Mouse (Mus musculus) limb, embryonic 12.5 days (tissue): ENCODE data around the gene Ldhb. TPM values are rescaled to one million over a fixed set of nuclear protein-coding genes. Genes with fewer than 3 reads are reported as not detected.

ENCODE experiments used
- ATAC-seq: fragments of 200-750 bp; cut with Nextera tagmentation; 2 replicates; pipeline ENCODE4 v1.8.0; 2017; ENCODE audit warnings: low read depth, moderate TSS enrichment; ENCODE audit not compliant: insufficient number of reproducible peaks, insufficient read depth, low FRiP score, low TSS enrichment
- H3K27ac ChIP-seq: fragments of 300-500 bp; sonication (generic); 2 replicates; pipeline ENCODE4 v1.5.1; 2016; ENCODE audit warnings: mild to moderate bottlenecking, moderate library complexity
- H3K27me3 ChIP-seq: fragments of 300-500 bp; sonication (generic); 2 replicates; pipeline ENCODE4 v1.6.1; 2016; ENCODE audit warnings: mild to moderate bottlenecking, moderate library complexity
- H3K36me3 ChIP-seq: fragments of 300-500 bp; sonication (generic); 2 replicates; pipeline ENCODE4 v1.6.1; 2016; ENCODE audit warnings: mild to moderate bottlenecking, moderate library complexity
- H3K4me1 ChIP-seq: fragments of 300-500 bp; sonication (generic); replicated peaks from 2 replicates; pipeline ENCODE4 v1.6.1; 2016
- H3K4me2 ChIP-seq: fragments of 300-500 bp; sonication (generic); 2 replicates; pipeline ENCODE4 v1.6.1; 2016; ENCODE audit warnings: mild to moderate bottlenecking, moderate library complexity
- H3K4me3 ChIP-seq: fragments of 300-500 bp; sonication (generic); replicated peaks from 2 replicates; pipeline ENCODE4 v1.5.1; 2016; ENCODE audit warnings: mild to moderate bottlenecking
- H3K9ac ChIP-seq: fragments of 300-500 bp; sonication (generic); replicated peaks from 2 replicates; pipeline ENCODE4 v1.6.1; 2016; ENCODE audit warnings: mild to moderate bottlenecking, moderate library complexity
- H3K9me3 ChIP-seq: fragments of 300-500 bp; sonication (generic); 2 replicates; pipeline ENCODE4 v1.6.1; 2016; ENCODE audit warnings: mild to moderate bottlenecking, moderate library complexity
- WGBS: fragments of 180-500 bp; shearing (Covaris S2); methylation state at CpG from one replicate; pipeline ENCODE4 v1.1.7; 2016; 5-methylcytosine and 5-hydroxymethylcytosine counted together
- polyA plus RNA-seq: library from polyadenylated mRNA; unstranded; fragments of >200 nt; fragmentation: Nextera tagmentation; extraction: Ambion mirVana; gene quantifications from 2 replicates; pipeline ENCODE4 v1.2.1, GENCODE M21; 2016

Gene Ldhb
- polyA plus RNA-seq, 1 experiment from 2014 or later = 480 TPM

DNA sequence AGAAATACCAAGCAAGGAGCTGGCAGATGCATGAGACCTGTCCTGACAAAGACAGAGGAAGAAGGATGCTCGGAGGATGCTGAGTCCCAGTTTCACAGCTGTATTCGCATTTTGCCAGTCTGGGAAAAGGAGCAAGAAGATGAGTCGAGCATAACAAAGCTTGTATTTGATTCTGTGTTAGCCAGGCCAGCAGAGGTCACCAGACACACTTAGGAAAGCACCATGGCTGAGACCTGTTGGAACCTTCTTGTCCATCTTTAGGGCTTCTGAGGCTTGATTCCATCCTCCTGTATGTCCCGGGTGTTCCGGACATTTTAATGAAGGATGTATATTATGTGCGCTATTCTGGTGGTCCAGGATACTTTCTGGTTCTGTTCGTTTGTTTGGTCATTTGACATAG lies 30.5 kb downstream of the Ldhb start:
- WGBS = 83% methylated on average over 7 of the region's 7 CpGs
- no peak overlapping the region for H3K27ac ChIP-seq
- no peaks in the 10 kb centered on the region for H3K4me1 ChIP-seq
- no peak overlapping the region for H3K4me2 ChIP-seq
- H3K4me3 ChIP-seq = no peak overlapping the region
- H3K9me3 ChIP-seq = no peaks in the 10 kb centered on the region
- H3K36me3 ChIP-seq = no peaks in the 10 kb centered on the region
- ATAC-seq = no peak
- no peak overlapping the region for H3K9ac ChIP-seq
- H3K27me3 ChIP-seq = no peaks in the 10 kb centered on the region

DNA sequence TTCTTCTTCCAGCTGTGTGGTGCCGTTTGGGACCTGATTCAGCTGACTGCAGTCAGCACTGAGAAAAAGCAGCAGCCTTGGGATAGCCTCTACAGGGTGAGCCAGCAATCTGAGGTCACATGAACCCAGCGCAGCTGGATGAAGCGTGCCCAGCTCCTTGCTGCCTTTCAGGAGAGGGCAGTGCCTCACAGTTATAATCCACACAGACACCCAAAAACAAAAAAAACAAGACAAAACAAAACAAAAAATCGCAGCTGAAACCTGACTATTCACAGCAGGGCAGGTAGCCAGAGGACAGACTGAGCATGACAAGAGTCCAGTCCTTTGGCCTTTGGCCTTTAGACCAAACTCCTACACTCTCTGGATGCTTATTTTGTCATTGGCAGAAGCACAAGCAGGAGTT lies 35.0 kb downstream of the Ldhb start, which contains the start of gene Gys2:
TSS of gene Gys2 (minus strand) at position 309 of the 403 bp plus-strand sequence.
- no peak within 1 kb of the TSS for H3K9ac ChIP-seq
- H3K4me2 ChIP-seq = no peak within 1 kb of the TSS
- WGBS = 66% methylated on average over 4 of the region's 4 CpGs
- H3K4me1 ChIP-seq = no peaks in the 10 kb centered on the region; the same call in 1 of the 2 replicates
- ATAC-seq = no peak
- no peak within 1 kb of the TSS for H3K4me3 ChIP-seq
- H3K27ac ChIP-seq = no peak within 1 kb of the TSS
- H3K36me3 ChIP-seq = no peaks in the 10 kb centered on the region
- no peaks in the 10 kb centered on the region for H3K27me3 ChIP-seq
- H3K9me3 ChIP-seq = no peaks in the 10 kb centered on the region

DNA sequence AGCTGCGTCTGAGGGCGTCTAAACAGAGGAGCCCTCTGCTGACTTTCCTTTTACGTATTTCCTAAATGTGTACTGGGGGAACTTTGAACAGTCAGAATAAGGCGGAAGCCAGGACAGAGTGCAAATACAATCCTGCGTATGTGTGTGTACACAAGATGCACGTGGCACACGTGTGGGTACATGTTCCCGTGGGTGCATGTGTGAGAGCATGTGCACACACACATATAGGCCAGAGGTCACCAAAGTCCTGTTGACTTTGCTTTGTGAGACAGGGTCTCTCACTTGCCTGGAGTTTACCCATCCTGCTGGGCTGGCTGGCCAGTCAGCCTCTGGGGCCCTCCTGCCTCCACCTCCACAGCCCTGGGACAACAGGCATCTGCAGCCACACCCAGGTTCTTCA lies 36.6 kb downstream of the Ldhb start:
- WGBS = 84% methylated on average over 8 of the region's 8 CpGs
- Histone ChIP-seq H3K4me2 (no peak overlapping the region), H3K4me3 (no peak overlapping the region), H3K9ac (no peak overlapping the region), H3K27me3 (no peaks in the 10 kb centered on the region), H3K9me3 (no peaks in the 10 kb centered on the region), H3K36me3 (no peaks in the 10 kb centered on the region), H3K27ac (no peak overlapping the region), H3K4me1 (peaks cover 3% of the 10 kb centered on the region; the same call in 1 of the 2 replicates)
- ATAC-seq = no peak

DNA sequence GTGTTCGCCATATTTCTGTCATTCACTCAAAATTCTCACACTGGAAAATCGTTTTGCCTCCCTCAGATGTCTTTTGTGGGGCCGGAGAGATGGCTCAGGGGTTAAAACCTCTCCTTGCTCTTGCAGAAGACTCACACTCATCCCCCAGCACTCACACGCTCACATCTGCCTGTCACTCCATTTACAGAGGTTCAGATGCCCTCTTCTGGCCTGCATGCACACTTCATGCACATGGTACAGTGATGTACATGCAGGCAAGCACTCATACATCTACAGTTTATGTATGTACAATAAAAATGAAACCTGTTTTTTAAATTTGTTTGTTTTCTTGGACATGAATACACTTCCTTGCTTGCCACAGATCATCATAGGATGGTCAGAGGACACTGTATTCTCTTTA lies 38.2 kb downstream of the Ldhb start:
- H3K27me3 ChIP-seq = no peaks in the 10 kb centered on the region
- no peaks in the 10 kb centered on the region for H3K36me3 ChIP-seq
- H3K9ac ChIP-seq = no peak overlapping the region
- no peaks in the 10 kb centered on the region for H3K9me3 ChIP-seq
- no peak overlapping the region for H3K4me2 ChIP-seq
- ATAC-seq = no peak
- H3K27ac ChIP-seq = no peak overlapping the region
- no peak overlapping the region for H3K4me3 ChIP-seq
- peaks cover 3% of the 10 kb centered on the region; the same call in 1 of the 2 replicates for H3K4me1 ChIP-seq
- 61% methylated on average over 4 of the region's 4 CpGs for WGBS

DNA sequence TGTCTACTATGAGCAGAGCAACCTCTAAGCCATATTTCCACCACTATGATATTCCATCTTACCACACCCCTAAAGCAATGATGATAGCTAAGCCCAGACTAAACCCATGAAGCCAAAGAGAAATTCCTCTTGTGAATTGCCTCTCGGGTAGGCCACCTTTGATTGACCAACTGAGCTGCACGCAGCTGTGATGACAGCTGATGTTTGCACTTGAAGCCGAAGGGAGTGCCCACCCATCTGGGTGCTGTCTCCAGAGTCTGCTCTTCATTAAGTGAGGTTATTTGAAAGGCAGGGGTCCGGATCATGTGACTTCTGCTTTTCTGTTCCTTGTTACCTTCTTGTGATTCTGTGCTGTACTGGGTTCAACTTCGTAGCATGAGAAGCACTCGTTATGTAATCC lies 45.6 kb downstream of the Ldhb start:
- no peak overlapping the region for H3K27ac ChIP-seq
- no peak overlapping the region for H3K9ac ChIP-seq
- no peaks in the 10 kb centered on the region for H3K9me3 ChIP-seq
- no peak for ATAC-seq
- H3K4me2 ChIP-seq = no peak overlapping the region
- H3K4me3 ChIP-seq = no peak overlapping the region
- H3K4me1 ChIP-seq = peaks cover under 1% of the 10 kb centered on the region; the same call in 1 of the 2 replicates
- no peaks in the 10 kb centered on the region; the same call in 1 of the 2 replicates for H3K27me3 ChIP-seq
- H3K36me3 ChIP-seq = no peaks in the 10 kb centered on the region
- WGBS = 60% methylated on average over 6 of the region's 6 CpGs

DNA sequence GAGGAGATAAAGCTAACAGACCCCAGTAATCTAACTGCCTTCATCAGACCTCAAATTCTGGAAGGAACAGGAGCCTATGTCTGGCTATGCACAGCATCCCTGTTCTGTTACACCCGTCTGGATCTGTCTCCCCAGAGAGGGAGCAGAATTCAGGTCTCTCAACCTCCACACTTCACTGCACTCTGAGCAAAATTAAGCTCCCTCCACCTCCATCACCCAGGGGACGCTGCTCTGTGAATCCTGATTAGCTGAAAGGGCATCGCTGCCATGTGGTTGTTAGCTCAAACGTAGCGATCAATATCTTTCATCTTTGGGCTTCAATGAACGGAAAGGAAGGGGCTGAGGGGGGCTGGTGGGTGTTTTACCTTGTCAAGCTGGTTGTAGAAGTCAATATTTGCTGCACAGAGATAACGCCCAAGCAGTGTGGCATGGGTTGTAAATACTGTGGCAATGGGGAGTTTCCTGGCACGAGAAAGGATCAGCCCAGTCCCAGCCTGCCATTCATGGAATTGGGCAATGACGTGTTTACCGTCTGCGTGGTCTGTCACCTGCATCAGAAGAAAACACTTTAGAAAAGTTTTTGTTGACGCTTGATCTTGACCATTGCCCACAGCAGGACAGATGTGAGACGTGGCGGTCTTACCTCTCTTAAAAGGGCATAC lies 48.6 kb downstream of the Ldhb start:
- no peak for ATAC-seq

DNA sequence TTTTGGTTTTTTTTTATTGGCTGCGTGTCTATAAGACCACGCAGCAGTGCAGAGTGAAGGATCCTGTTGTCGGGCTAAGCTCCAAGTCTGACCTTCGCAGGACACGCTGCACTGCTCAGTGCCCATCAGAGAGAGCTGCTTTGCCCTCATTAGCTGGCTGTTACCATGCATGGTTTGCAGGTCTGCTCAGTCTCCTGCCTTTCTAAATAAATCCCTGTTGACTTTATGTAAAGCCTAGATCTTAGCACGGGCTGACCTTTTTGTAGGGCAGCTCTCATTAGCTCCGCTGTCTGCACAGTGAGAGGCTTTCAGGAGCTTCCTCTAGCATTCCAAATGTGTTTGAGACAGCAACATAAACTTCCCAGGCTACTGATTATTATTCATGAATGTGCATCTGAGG lies 49.7 kb downstream of the Ldhb start:
- no peaks in the 10 kb centered on the region; the same call in 1 of the 2 replicates for H3K9me3 ChIP-seq
- ATAC-seq = 0 out of 2 replicates have a peak, but pooled peaks have one; percentile 24
- H3K4me3 ChIP-seq = no peak overlapping the region
- H3K36me3 ChIP-seq = no peaks in the 10 kb centered on the region
- WGBS = 43% methylated on average over 7 of the region's 7 CpGs
- H3K9ac ChIP-seq = no peak overlapping the region
- H3K27ac ChIP-seq = no peak overlapping the region
- H3K4me1 ChIP-seq = no peaks in the 10 kb centered on the region; the same call in none of the 2 replicates
- H3K27me3 ChIP-seq = no peaks in the 10 kb centered on the region; the same call in 1 of the 2 replicates
- H3K4me2 ChIP-seq = no peak overlapping the region

More for the DNA sequence above, 48.6 kb downstream of the Ldhb start:
- Histone ChIP-seq H3K36me3 (no peaks in the 10 kb centered on the region), H3K4me2 (no peak overlapping the region), H3K4me3 (no peak overlapping the region), H3K9ac (no peak overlapping the region), H3K27me3 (no peaks in the 10 kb centered on the region; the same call in 1 of the 2 replicates), H3K4me1 (no peaks in the 10 kb centered on the region; the same call in none of the 2 replicates), H3K9me3 (no peaks in the 10 kb centered on the region; the same call in 1 of the 2 replicates), H3K27ac (no peak overlapping the region)
- 79% methylated on average over 14 of the region's 14 CpGs for WGBS

DNA sequence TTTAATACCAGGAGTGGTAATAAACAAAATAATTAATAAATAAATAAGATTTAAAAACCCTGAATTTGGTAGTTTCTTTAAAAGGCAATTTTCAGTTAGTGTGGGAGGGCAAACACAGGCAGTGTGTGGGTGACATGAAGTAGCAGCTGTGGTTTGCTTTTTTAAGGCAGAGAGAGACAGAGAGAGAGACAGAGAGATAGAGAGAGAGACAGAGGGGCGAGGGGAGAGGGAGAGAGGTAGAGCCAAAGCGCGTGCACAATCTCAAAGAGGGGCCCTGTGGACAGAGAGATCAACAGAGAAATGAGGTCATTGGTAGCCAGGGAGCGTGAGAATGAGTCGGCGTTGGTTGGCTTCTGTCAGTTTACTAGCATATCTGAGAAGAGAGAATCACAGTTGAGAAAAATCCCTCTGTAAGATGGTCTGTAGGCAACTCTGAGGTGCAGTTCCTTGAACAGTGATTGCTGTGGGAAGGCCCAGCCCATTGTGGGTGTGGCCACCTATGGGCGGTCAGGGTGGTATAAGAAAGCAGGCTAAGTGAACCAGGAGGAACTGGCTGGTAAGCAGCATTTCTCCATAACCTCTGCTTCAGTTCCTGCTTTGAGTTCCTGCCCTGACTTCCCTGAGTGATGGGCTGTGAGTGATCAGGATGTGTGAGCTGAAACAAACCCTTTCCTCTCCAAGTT lies 52.3 kb downstream of the Ldhb start:
- H3K9me3 ChIP-seq = no peaks in the 10 kb centered on the region; the same call in 1 of the 2 replicates
- no peak overlapping the region for H3K27ac ChIP-seq
- no peak overlapping the region for H3K9ac ChIP-seq
- H3K36me3 ChIP-seq = no peaks in the 10 kb centered on the region
- H3K27me3 ChIP-seq = no peaks in the 10 kb centered on the region
- no peak overlapping the region for H3K4me2 ChIP-seq
- no peak for ATAC-seq
- H3K4me3 ChIP-seq = no peak overlapping the region
- H3K4me1 ChIP-seq = no peaks in the 10 kb centered on the region; the same call in none of the 2 replicates
- 72% methylated on average over 7 of the region's 7 CpGs for WGBS

DNA sequence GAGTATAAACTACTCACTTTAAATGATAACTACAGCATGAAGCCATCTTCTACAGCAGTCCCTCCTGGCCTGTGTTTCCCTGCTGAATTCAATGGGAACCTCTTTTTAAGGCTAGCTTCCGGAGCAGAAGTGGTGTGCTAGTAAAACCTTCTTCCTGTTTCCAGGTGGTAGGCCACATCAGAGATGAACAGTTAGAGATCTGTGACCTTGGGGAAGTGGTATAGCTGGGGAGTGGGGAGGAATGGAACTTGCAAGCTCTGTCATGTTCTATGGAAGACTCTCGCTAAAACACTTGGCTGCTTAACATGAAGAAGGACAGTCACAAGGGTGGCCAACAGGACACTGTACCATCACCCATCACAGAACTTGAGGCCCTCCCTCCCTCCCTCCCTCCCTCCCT lies 54.4 kb downstream of the Ldhb start:
- H3K4me2 ChIP-seq = no peak overlapping the region
- H3K27me3 ChIP-seq = no peaks in the 10 kb centered on the region
- H3K27ac ChIP-seq = no peak overlapping the region
- no peaks in the 10 kb centered on the region; the same call in 1 of the 2 replicates for H3K9me3 ChIP-seq
- 76% methylated on average over 2 of the region's 2 CpGs for WGBS
- H3K4me3 ChIP-seq = no peak overlapping the region
- H3K36me3 ChIP-seq = no peaks in the 10 kb centered on the region
- no peak for ATAC-seq
- H3K9ac ChIP-seq = no peak overlapping the region
- H3K4me1 ChIP-seq = no peaks in the 10 kb centered on the region; the same call in none of the 2 replicates

- Histone ChIP-seq H3K9ac (no peak overlapping the region), H3K4me1 (no peaks in the 10 kb centered on the region; the same call in 1 of the 2 replicates), H3K27me3 (no peaks in the 10 kb centered on the region), H3K4me2 (no peak overlapping the region), H3K36me3 (no peaks in the 10 kb centered on the region), H3K9me3 (no peaks in the 10 kb centered on the region; the same call in 1 of the 2 replicates), H3K27ac (no peak overlapping the region), H3K4me3 (no peak overlapping the region)
- WGBS = 75% methylated on average over 12 of the region's 12 CpGs
- ATAC-seq = no peak
Observed at GRCm38 (mm10) chr6:142451381-142451780, 56.4 kb downstream of the Ldhb start.
